ENCODE assay signal across 9 mouse cellular contexts in genomic region chr2:25183336-25183735, GRCm38 (mm10). TPM values are rescaled to one million over a fixed set of nuclear protein-coding genes. Genes with fewer than 3 reads are reported as not detected.
A peak's percentile ranks its signal among the peaks of the same experiment; 100 is the strongest.
DNase-seq lines count a peak whose midpoint lies in the region; ATAC-seq and TF ChIP-seq lines count a peak whose summit lies in the region.
"Had no signal": no experiment of that assay in that cellular context is flagged by ENCODE, and none has a peak within 500 bp of the region (broad histone marks: within the 10 kb centered on the region; RNA-seq: fewer than 3 reads in every experiment).

No protein-coding gene starts in this region.

- H3K36me3 ChIP-seq in embryonic facial prominence, embryonic 15.5 days = no peaks in the 10 kb centered on the region
- no peaks in the 10 kb centered on the region for H3K36me3 ChIP-seq in hindbrain, postnatal 0 days (ENCODE audit: insufficient read depth, low read length)
- no peaks in the 10 kb centered on the region for H3K36me3 ChIP-seq in stomach, embryonic 14.5 days (ENCODE audit: control insufficient read depth, insufficient read depth, low read length)

- no peak for ATAC-seq in embryonic facial prominence, embryonic 15.5 days (ENCODE audit: insufficient number of reproducible peaks, low FRiP score, low TSS enrichment, low read depth)
- no peak for ATAC-seq in hindbrain, postnatal 0 days
- ATAC-seq in stomach, embryonic 14.5 days (ENCODE audit: insufficient number of reproducible peaks, insufficient read depth, low FRiP score, low read depth) = no peak
- ATAC-seq in activated CD4-positive, CD25-positive, alpha-beta regulatory T cell, adult 4 months = no peak

- H3K4me1 ChIP-seq in embryonic facial prominence, embryonic 15.5 days = peaks cover 45% of the 10 kb centered on the region
- H3K4me1 ChIP-seq in hindbrain, postnatal 0 days (ENCODE audit: insufficient read depth, low read length) = peaks cover 11% of the 10 kb centered on the region
- H3K4me1 ChIP-seq in stomach, embryonic 14.5 days (ENCODE audit: control insufficient read depth, insufficient read depth, low read length) = peaks cover 8% of the 10 kb centered on the region; the same call in 1 of the 2 replicates

- H3K27me3 ChIP-seq in embryonic facial prominence, embryonic 15.5 days = peaks cover 67% of the 10 kb centered on the region
- no peaks in the 10 kb centered on the region for H3K27me3 ChIP-seq in hindbrain, postnatal 0 days (ENCODE audit: insufficient read depth, low read length)
- H3K27me3 ChIP-seq in stomach, embryonic 14.5 days (ENCODE audit: control insufficient read depth, insufficient read depth, low read length) = peaks cover 16% of the 10 kb centered on the region

- intact Hi-C loops in left cerebral cortex, adult 2 months (cut with DNase I) = no loop called here
- intact Hi-C loops in left cerebral cortex, postnatal 36 days (cut with DNase I) = loop anchor here (5.0 kb wide), 1 partner anchor 86 kb away; the partner anchor contains the start of gene Noxa1

- no peaks in the 10 kb centered on the region for H3K9me3 ChIP-seq in embryonic facial prominence, embryonic 15.5 days (replicated peaks)
- H3K9me3 ChIP-seq in hindbrain, postnatal 0 days (ENCODE audit: low read length) = no peaks in the 10 kb centered on the region
- H3K9me3 ChIP-seq in stomach, embryonic 14.5 days (ENCODE audit: control insufficient read depth, low read depth, low read length) = no peaks in the 10 kb centered on the region

- no peak for TF ChIP-seq CTCF in left cerebral cortex, adult 2 months (IDR thresholded peaks at IDR 0.05)
- no peak for TF ChIP-seq CTCF in hindbrain, postnatal 0 days (IDR thresholded peaks at IDR 0.05; ENCODE audit: low read depth)

- no peak overlapping the region for H3K27ac ChIP-seq in left cerebral cortex, adult 2 months
- no peak overlapping the region for H3K27ac ChIP-seq in embryonic facial prominence, embryonic 15.5 days (replicated peaks)
- H3K27ac ChIP-seq in hindbrain, postnatal 0 days = no peak overlapping the region
- no peak overlapping the region for H3K27ac ChIP-seq in stomach, embryonic 14.5 days (ENCODE audit: low read length)
- H3K27ac ChIP-seq: macrophage had no signal

- WGBS in embryonic facial prominence, embryonic 15.5 days = 66% methylated on average over 2 of the region's 2 CpGs
- WGBS in hindbrain, postnatal 0 days = 29% methylated on average over 2 of the region's 2 CpGs
- WGBS in stomach, embryonic 14.5 days = 75% methylated on average over 2 of the region's 2 CpGs

- H3K4me2 ChIP-seq in embryonic facial prominence, embryonic 15.5 days (replicated peaks) = peak overlapping the region; percentile 42
- H3K4me2 ChIP-seq in hindbrain, postnatal 0 days (ENCODE audit: low read depth, low read length) = peak overlapping the region; percentile 69
- peak overlapping the region; percentile 22; the same call in 1 of the 2 replicates for H3K4me2 ChIP-seq in stomach, embryonic 14.5 days (replicated peaks; ENCODE audit: low read depth, low read length)

- DNase-seq in left cerebral cortex, adult 2 months (ENCODE audit: extremely low spot score in 1 of 2, low spot score in 2 of 2) = no peak
- no peak for DNase-seq in left cerebral cortex, postnatal 36 days (ENCODE audit: low spot score in 2 of 2)
- no peak for DNase-seq in hindbrain, postnatal 0 days (ENCODE audit: low spot score)
- DNase-seq in Muller cell, postnatal 12 days (ENCODE audit: inconsistent ontology term) = no peak
- DNase-seq: kidney, postnatal 10 days had no signal

- H3K9ac ChIP-seq in embryonic facial prominence, embryonic 15.5 days = no peak overlapping the region
- peak overlapping the region; percentile 1; the same call in 1 of the 2 replicates for H3K9ac ChIP-seq in hindbrain, postnatal 0 days (replicated peaks; ENCODE audit: low read length)
- no peak overlapping the region for H3K9ac ChIP-seq in stomach, embryonic 14.5 days (replicated peaks; ENCODE audit: low read depth, low read length)

- H3K4me3 ChIP-seq in left cerebral cortex, adult 2 months = peak overlapping the region; percentile 54
- peak overlapping the region; percentile 56; the same call in 1 of the 2 replicates for H3K4me3 ChIP-seq in embryonic facial prominence, embryonic 15.5 days (replicated peaks)
- peak overlapping the region; percentile 72 for H3K4me3 ChIP-seq in hindbrain, postnatal 0 days (ENCODE audit: low read length)
- H3K4me3 ChIP-seq in stomach, embryonic 14.5 days (ENCODE audit: low read depth, low read length) = peak overlapping the region; percentile 52; the same call in 1 of the 2 replicates

RNA-seq across cellular contexts. Expression of gene Nrarp, which starts 2.8 kb away (rescaled TPM):
- 10 to 100 TPM; 20.2 to 21.7 TPM for total RNA-seq in left cerebral cortex, adult 2 months (2021)
- 10 to 100 TPM; 19.7 to 30.7 TPM for total RNA-seq in left cerebral cortex, postnatal 36 days (2021)
- 26.8 and 26.9 TPM in 2 replicates for polyA plus RNA-seq in embryonic facial prominence, embryonic 15.5 days (2015; fragmentation: Nextera tagmentation; extraction: Ambion mirVana)
- total RNA-seq in hindbrain, postnatal 0 days (2014; rRNA removed) = 50.8 and 58.0 TPM in 2 replicates
- polyA plus RNA-seq in hindbrain, postnatal 0 days (2015; fragmentation: Nextera tagmentation; extraction: Ambion mirVana) = 14.2 and 14.7 TPM in 2 replicates
- polyA plus RNA-seq in stomach, embryonic 14.5 days (2014; fragmentation: Nextera tagmentation; extraction: Ambion mirVana) = 8.0 and 8.9 TPM in 2 replicates
- 1 to 10 TPM in 1 of 2 experiments, under 1 TPM in 1; 0.61 to 1.2 TPM for polyA plus RNA-seq in activated CD4-positive, CD25-positive, alpha-beta regulatory T cell, adult 4 months (2017; shearing (Covaris generic))
- polyA plus RNA-seq: macrophage had no signal

RNA-seq across cellular contexts. Expression of gene Tor4a, which starts 13.3 kb away (rescaled TPM):
- total RNA-seq in left cerebral cortex, adult 2 months (2021) = 1 to 10 TPM; 2.0 to 2.2 TPM
- 1 to 10 TPM; 1.6 to 2.3 TPM for total RNA-seq in left cerebral cortex, postnatal 36 days (2021)
- polyA plus RNA-seq in embryonic facial prominence, embryonic 15.5 days (2015; fragmentation: Nextera tagmentation; extraction: Ambion mirVana) = 9.3 and 10.5 TPM in 2 replicates
- 4.0 and 4.7 TPM in 2 replicates for total RNA-seq in hindbrain, postnatal 0 days (2014; rRNA removed)
- 1.2 and 1.9 TPM in 2 replicates for polyA plus RNA-seq in hindbrain, postnatal 0 days (2015; fragmentation: Nextera tagmentation; extraction: Ambion mirVana)
- polyA plus RNA-seq in stomach, embryonic 14.5 days (2014; fragmentation: Nextera tagmentation; extraction: Ambion mirVana) = 12.8 and 15.8 TPM in 2 replicates
- 10 to 100 TPM; 51.4 to 89.5 TPM for polyA plus RNA-seq in activated CD4-positive, CD25-positive, alpha-beta regulatory T cell, adult 4 months (2017; shearing (Covaris generic))

RNA-seq across cellular contexts. Expression of gene Nelfb, which starts 28.0 kb away (rescaled TPM):
- 10 to 100 TPM; 53.4 to 64.3 TPM for total RNA-seq in left cerebral cortex, adult 2 months (2021)
- 10 to 100 TPM; 55.4 to 58.5 TPM for total RNA-seq in left cerebral cortex, postnatal 36 days (2021)
- polyA plus RNA-seq in embryonic facial prominence, embryonic 15.5 days (2015; fragmentation: Nextera tagmentation; extraction: Ambion mirVana) = 114 and 115 TPM in 2 replicates
- total RNA-seq in hindbrain, postnatal 0 days (2014; rRNA removed) = 90.3 and 117 TPM in 2 replicates
- polyA plus RNA-seq in hindbrain, postnatal 0 days (2015; fragmentation: Nextera tagmentation; extraction: Ambion mirVana) = 82.0 and 82.8 TPM in 2 replicates
- 102 TPM in 2 replicates for polyA plus RNA-seq in stomach, embryonic 14.5 days (2014; fragmentation: Nextera tagmentation; extraction: Ambion mirVana)
- 10 to 100 TPM; 41.1 to 49.1 TPM for polyA plus RNA-seq in activated CD4-positive, CD25-positive, alpha-beta regulatory T cell, adult 4 months (2017; shearing (Covaris generic))

RNA-seq across cellular contexts. Expression of gene Stpg3, which starts 31.1 kb away (rescaled TPM):
- not detected for total RNA-seq in left cerebral cortex, adult 2 months (2021)
- under 1 TPM in 1 of 2 experiments, not detected in 1; 0.29 TPM for total RNA-seq in left cerebral cortex, postnatal 36 days (2021)
- polyA plus RNA-seq in embryonic facial prominence, embryonic 15.5 days (2015; fragmentation: Nextera tagmentation; extraction: Ambion mirVana) = not detected in 2 replicates
- total RNA-seq in hindbrain, postnatal 0 days (2014; rRNA removed) = not detected in 2 replicates
- not detected in 2 replicates for polyA plus RNA-seq in hindbrain, postnatal 0 days (2015; fragmentation: Nextera tagmentation; extraction: Ambion mirVana)
- not detected in 2 replicates for polyA plus RNA-seq in stomach, embryonic 14.5 days (2014; fragmentation: Nextera tagmentation; extraction: Ambion mirVana)
- not detected for polyA plus RNA-seq in activated CD4-positive, CD25-positive, alpha-beta regulatory T cell, adult 4 months (2017; shearing (Covaris generic))
- polyA plus RNA-seq: macrophage had no signal

RNA-seq across cellular contexts. Expression of gene Fam166a, which starts 35.2 kb away (rescaled TPM):
- not detected for total RNA-seq in left cerebral cortex, adult 2 months (2021)
- total RNA-seq in left cerebral cortex, postnatal 36 days (2021) = not detected
- 0.77 TPM in 1 of 2 replicates, not detected in the other for polyA plus RNA-seq in embryonic facial prominence, embryonic 15.5 days (2015; fragmentation: Nextera tagmentation; extraction: Ambion mirVana)
- not detected in 2 replicates for total RNA-seq in hindbrain, postnatal 0 days (2014; rRNA removed)
- polyA plus RNA-seq in hindbrain, postnatal 0 days (2015; fragmentation: Nextera tagmentation; extraction: Ambion mirVana) = 0.42 TPM in 1 of 2 replicates, not detected in the other
- not detected in 2 replicates for polyA plus RNA-seq in stomach, embryonic 14.5 days (2014; fragmentation: Nextera tagmentation; extraction: Ambion mirVana)
- not detected for polyA plus RNA-seq in activated CD4-positive, CD25-positive, alpha-beta regulatory T cell, adult 4 months (2017; shearing (Covaris generic))
- polyA plus RNA-seq: macrophage had no signal
